Mouse (Mus musculus): ENCODE data around the gene Fgfr2.
A peak's percentile ranks its signal among the peaks of the same experiment; 100 is the strongest.

Fgfr2 gene

GRCm38 (mm10) chr7:130261684-130262527 is 2861.2 kb downstream of the Fgfr2 start:
- DNase-seq = no peak

GRCm38 (mm10) chr7:130260905-130261683 is 2862.1 kb downstream of the Fgfr2 start:
- no peak for DNase-seq

- DNase-seq = no peak
These were observed 2863.1 kb downstream of the Fgfr2 start for GRCm38 (mm10) chr7:130260060-130260459.

GRCm38 (mm10) chr7:130258704-130259295 is 2864.3 kb downstream of the Fgfr2 start:
- DNase-seq = no peak

- DNase-seq = no peak
These were observed 2865.0 kb downstream of the Fgfr2 start for GRCm38 (mm10) chr7:130257991-130258703.

- DNase-seq = no peak
These were observed 2869.9 kb downstream of the Fgfr2 start for GRCm38 (mm10) chr7:130253264-130253663.

GRCm38 (mm10) chr7:130251936-130252523 is 2871.1 kb downstream of the Fgfr2 start:
- DNase-seq = no peak

GRCm38 (mm10) chr7:130250994-130251393 is 2872.2 kb downstream of the Fgfr2 start:
- DNase-seq = no peak

GRCm38 (mm10) chr7:130248403-130248802 is 2874.7 kb downstream of the Fgfr2 start:
- DNase-seq = no peak

- DNase-seq = no peak
These were observed 2875.3 kb downstream of the Fgfr2 start for GRCm38 (mm10) chr7:130247831-130248230.

GRCm38 (mm10) chr7:130246483-130246882 is 2876.7 kb downstream of the Fgfr2 start:
- DNase-seq = no peak

GRCm38 (mm10) chr7:130244545-130244944 is 2878.6 kb downstream of the Fgfr2 start:
- DNase-seq = no peak

- peak; percentile 52 for DNase-seq
These were observed 2879.3 kb downstream of the Fgfr2 start for GRCm38 (mm10) chr7:130243811-130244210.

- DNase-seq = no peak
These were observed 2883.0 kb downstream of the Fgfr2 start for GRCm38 (mm10) chr7:130240191-130240590.

GRCm38 (mm10) chr7:130237244-130237643 is 2885.9 kb downstream of the Fgfr2 start:
- no peak for DNase-seq

- no peak for DNase-seq
These were observed 2889.4 kb downstream of the Fgfr2 start for GRCm38 (mm10) chr7:130233777-130234176.

- no peak for DNase-seq
These were observed 2893.1 kb downstream of the Fgfr2 start for GRCm38 (mm10) chr7:130230034-130230433.

- DNase-seq = no peak
These were observed 2897.9 kb downstream of the Fgfr2 start for GRCm38 (mm10) chr7:130225227-130225626.

GRCm38 (mm10) chr7:130222633-130223354 is 2900.4 kb downstream of the Fgfr2 start:
- DNase-seq = no peak

- no peak for DNase-seq
These were observed 2901.3 kb downstream of the Fgfr2 start for GRCm38 (mm10) chr7:130221661-130222387.

GRCm38 (mm10) chr7:130220627-130221026 is 2902.5 kb downstream of the Fgfr2 start:
- DNase-seq = no peak

Measured in right cerebral cortex, adult 18-20 months (tissue).